Mouse (Mus musculus): Measurements from ENCODE around the gene Scn4b.

DNA sequence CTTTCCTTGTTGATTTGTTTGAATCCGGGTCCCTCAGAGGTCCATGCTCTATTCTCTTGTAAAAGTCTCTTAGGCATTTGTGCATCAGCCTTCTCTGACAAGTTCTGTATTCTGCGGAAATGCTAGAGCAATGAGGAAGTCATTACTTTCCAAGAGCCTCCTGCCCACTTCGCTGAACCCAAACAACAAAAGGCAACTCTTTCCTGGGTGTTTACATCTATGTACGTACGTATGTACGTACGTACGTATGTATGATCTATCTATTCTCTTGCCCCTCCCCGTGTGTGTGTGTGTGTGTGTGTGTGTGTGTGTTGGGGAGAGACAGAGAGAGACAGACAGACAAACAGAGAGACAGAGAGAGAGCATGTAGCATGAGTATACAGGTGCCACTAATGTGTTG lies 21.4 kb upstream of the Scn4b start:
- TF ChIP-seq EP300 (IDR thresholded peaks at IDR 0.05; ENCODE audit: low read depth), result no peak
- TF ChIP-seq CTCF (IDR thresholded peaks at IDR 0.05; ENCODE audit: low read depth), result no peak
